Mouse (Mus musculus) hindbrain, embryonic 16.5 days (tissue): ENCODE measurements around the gene Hcrt. TPM values are rescaled to one million over a fixed set of nuclear protein-coding genes. Genes with fewer than 3 reads are reported as not detected.

ENCODE experiments used
- ATAC-seq: fragments of 200-750 bp; cut with Nextera tagmentation; 2 replicates; pipeline ENCODE4 v1.8.0; 2017; ENCODE audit warnings: moderate TSS enrichment, moderate library complexity
- H3K27ac ChIP-seq: fragments of 300-500 bp; sonication (generic); 2 replicates; pipeline ENCODE4 v1.5.1; 2014; ENCODE audit warnings: low read depth, mild to moderate bottlenecking, control low read depth, low read length, moderate library complexity
- H3K27me3 ChIP-seq: fragments of 300-500 bp; sonication (generic); replicated peaks from 2 replicates; pipeline ENCODE4 v1.6.1; 2014; ENCODE audit warnings: low read length; ENCODE audit not compliant: control insufficient read depth, insufficient read depth
- H3K36me3 ChIP-seq: fragments of 300-500 bp; sonication (generic); 2 replicates; pipeline ENCODE4 v1.6.1; 2014; ENCODE audit warnings: mild to moderate bottlenecking, low read length, moderate library complexity, mixed read lengths; ENCODE audit not compliant: control insufficient read depth, insufficient read depth
- H3K4me1 ChIP-seq: fragments of 300-500 bp; sonication (generic); 2 replicates; pipeline ENCODE4 v1.6.1; 2014; ENCODE audit warnings: low read depth, low read length; ENCODE audit not compliant: control insufficient read depth, insufficient read depth
- H3K4me2 ChIP-seq: fragments of 300-500 bp; sonication (generic); 2 replicates; pipeline ENCODE4 v1.6.1; 2014; ENCODE audit warnings: mild to moderate bottlenecking, low read length, control low read depth, moderate library complexity
- H3K4me3 ChIP-seq: fragments of 300-500 bp; sonication (generic); 2 replicates; pipeline ENCODE4 v1.5.1; 2014; ENCODE audit warnings: mild to moderate bottlenecking, low read length, control low read depth, moderate library complexity
- H3K9ac ChIP-seq: fragments of 300-500 bp; sonication (generic); 2 replicates; pipeline ENCODE4 v1.6.1; 2014; ENCODE audit warnings: low read depth, mild to moderate bottlenecking, control low read depth, low read length, moderate library complexity
- H3K9me3 ChIP-seq: fragments of 300-500 bp; sonication (generic); 2 replicates; pipeline ENCODE4 v1.6.1; 2014; ENCODE audit warnings: mild to moderate bottlenecking, low read length, moderate library complexity; ENCODE audit not compliant: control insufficient read depth
- WGBS: fragments of 180-500 bp; shearing (Covaris S2); extraction: QIAGEN DNeasy Blood & Tissue Kit; methylation state at CpG from one replicate; pipeline ENCODE4 v1.1.7; 2014; 5-methylcytosine and 5-hydroxymethylcytosine counted together
- polyA plus RNA-seq: library from polyadenylated mRNA; unstranded; fragments of >200 nt; fragmentation: Nextera tagmentation; extraction: Ambion mirVana; gene quantifications from 2 replicates; pipeline ENCODE4 v1.2.1, GENCODE M21; 2015

Hcrt gene
- polyA plus RNA-seq, 1 experiment from 2014 or later: 0.48 TPM

GRCm38 (mm10) chr11:100735134-100735865, 27.4 kb downstream of the Hcrt start:
- 95% methylated on average over 9 of the region's 9 CpGs for WGBS
- Histone ChIP-seq H3K9ac (no peak overlapping the region), H3K9me3 (no peaks in the 10 kb centered on the region), H3K27me3 (no peaks in the 10 kb centered on the region), H3K4me3 (no peak overlapping the region), H3K4me2 (no peak overlapping the region), H3K4me1 (peaks cover 18% of the 10 kb centered on the region), H3K27ac (no peak overlapping the region), H3K36me3 (no peaks in the 10 kb centered on the region)
- ATAC-seq: no peak

GRCm38 (mm10) chr11:100730477-100731205, 32.1 kb downstream of the Hcrt start:
- H3K4me1 ChIP-seq: no peaks in the 10 kb centered on the region
- no peaks in the 10 kb centered on the region for H3K27me3 ChIP-seq
- no peak overlapping the region for H3K4me3 ChIP-seq
- no peak for ATAC-seq
- H3K36me3 ChIP-seq: no peaks in the 10 kb centered on the region
- no peak overlapping the region for H3K9ac ChIP-seq
- H3K9me3 ChIP-seq: no peaks in the 10 kb centered on the region
- no peak overlapping the region for H3K4me2 ChIP-seq
- WGBS: 85% methylated on average over 6 of the region's 6 CpGs
- H3K27ac ChIP-seq: no peak overlapping the region

- 94% methylated on average over 4 of the region's 4 CpGs for WGBS
- Histone ChIP-seq H3K4me2 (no peak overlapping the region), H3K36me3 (no peaks in the 10 kb centered on the region), H3K27ac (no peak overlapping the region), H3K9me3 (no peaks in the 10 kb centered on the region), H3K27me3 (no peaks in the 10 kb centered on the region), H3K4me3 (no peak overlapping the region), H3K4me1 (no peaks in the 10 kb centered on the region; the same call in 1 of the 2 replicates), H3K9ac (no peak overlapping the region)
- no peak for ATAC-seq
Measured at GRCm38 (mm10) chr11:100729976-100730375, 32.8 kb downstream of the Hcrt start.

- ATAC-seq: no peak
- Histone ChIP-seq H3K27me3 (no peaks in the 10 kb centered on the region), H3K27ac (no peak overlapping the region), H3K4me2 (no peak overlapping the region), H3K9me3 (no peaks in the 10 kb centered on the region), H3K36me3 (no peaks in the 10 kb centered on the region), H3K9ac (no peak overlapping the region), H3K4me1 (no peaks in the 10 kb centered on the region; the same call in 1 of the 2 replicates), H3K4me3 (no peak overlapping the region)
- WGBS: 78% methylated on average over 6 of the region's 6 CpGs
Measured at GRCm38 (mm10) chr11:100728601-100729000, 34.1 kb downstream of the Hcrt start.

GRCm38 (mm10) chr11:100727201-100727600, 35.5 kb downstream of the Hcrt start:
- Histone ChIP-seq H3K4me1 (no peaks in the 10 kb centered on the region; the same call in 1 of the 2 replicates), H3K4me2 (no peak overlapping the region), H3K9ac (no peak overlapping the region), H3K36me3 (no peaks in the 10 kb centered on the region), H3K27ac (no peak overlapping the region), H3K9me3 (no peaks in the 10 kb centered on the region), H3K4me3 (no peak overlapping the region), H3K27me3 (no peaks in the 10 kb centered on the region)
- over 99% methylated on average over 3 of the region's 3 CpGs for WGBS
- ATAC-seq: no peak

- Histone ChIP-seq H3K27ac (peak overlapping the region; percentile 13; the same call in 1 of the 2 replicates), H3K9ac (no peak overlapping the region), H3K9me3 (no peaks in the 10 kb centered on the region), H3K36me3 (no peaks in the 10 kb centered on the region), H3K27me3 (no peaks in the 10 kb centered on the region), H3K4me2 (no peak overlapping the region), H3K4me1 (peaks cover 11% of the 10 kb centered on the region), H3K4me3 (no peak overlapping the region)
- ATAC-seq: no peak
- WGBS: 61% methylated on average over 5 of the region's 5 CpGs
Measured at GRCm38 (mm10) chr11:100724919-100725512, 37.7 kb downstream of the Hcrt start.

GRCm38 (mm10) chr11:100722493-100723028, 40.2 kb downstream of the Hcrt start:
- Histone ChIP-seq H3K27me3 (no peaks in the 10 kb centered on the region), H3K27ac (peak overlapping the region; percentile 56), H3K36me3 (peaks cover 13% of the 10 kb centered on the region), H3K4me2 (no peak overlapping the region), H3K4me3 (no peak overlapping the region), H3K9ac (no peak overlapping the region), H3K9me3 (no peaks in the 10 kb centered on the region), H3K4me1 (peaks cover 11% of the 10 kb centered on the region)
- no peak for ATAC-seq
- WGBS: 69% methylated on average over 2 of the region's 2 CpGs

- peaks cover 18% of the 10 kb centered on the region for H3K36me3 ChIP-seq
- no peaks in the 10 kb centered on the region for H3K27me3 ChIP-seq
- H3K4me2 ChIP-seq: no peak overlapping the region
- ATAC-seq: no peak
- no peak overlapping the region for H3K9ac ChIP-seq
- 57% methylated on average over 8 of the region's 8 CpGs for WGBS
- peak overlapping the region; percentile 56 for H3K27ac ChIP-seq
- peaks cover 11% of the 10 kb centered on the region for H3K4me1 ChIP-seq
- no peak overlapping the region for H3K4me3 ChIP-seq
- no peaks in the 10 kb centered on the region for H3K9me3 ChIP-seq
Measured at GRCm38 (mm10) chr11:100721776-100722492, 40.8 kb downstream of the Hcrt start.
